Mouse (Mus musculus): ENCODE results near the gene Gbf1. TPM values are rescaled to one million over a fixed set of nuclear protein-coding genes. Genes with fewer than 3 reads are reported as not detected.
A peak's percentile ranks its signal among the peaks of the same experiment; 100 is the strongest.
"Not testable (repeated sequence)": the region's sequence is repeated elsewhere in the genome, so short reads cannot be mapped to it uniquely, and the experiment has no call there.

The Gbf1 gene
- polyA plus RNA-seq, 1 experiment from 2014 or later = 71.1 TPM

DNA sequence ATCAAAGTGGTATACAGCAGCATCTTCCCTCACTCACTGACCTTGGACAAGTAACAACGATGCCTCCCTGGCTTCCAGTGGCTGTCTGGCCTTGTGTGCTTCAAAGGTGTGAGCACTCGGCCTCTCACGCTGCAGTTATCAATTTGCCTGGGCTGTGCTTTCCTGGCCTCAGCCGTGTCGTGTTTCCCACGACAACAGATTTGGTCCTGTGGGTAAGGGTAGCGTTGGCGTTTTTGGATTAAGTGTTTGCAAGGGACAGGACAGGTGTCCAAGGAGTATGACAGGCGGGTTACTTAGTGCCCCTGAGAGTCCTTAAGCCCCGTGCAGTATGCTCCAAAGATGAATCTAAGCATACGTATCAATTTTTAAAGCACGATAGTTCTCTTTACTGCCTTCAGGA lies 3.2 kb upstream of the Gbf1 start:
- Histone ChIP-seq H3K36me3 (no peaks in the 10 kb centered on the region), H3K27ac (replicated peaks) (no peak overlapping the region), H3K9me3 (no peaks in the 10 kb centered on the region), H3K4me2 (peak overlapping the region; percentile 99), H3K4me3 (peak overlapping the region; percentile 53; the same call in 1 of the 2 replicates), H3K9ac (no peak overlapping the region), H3K4me1 (replicated peaks) (peaks cover 33% of the 10 kb centered on the region), H3K27me3 (peaks cover 68% of the 10 kb centered on the region)
- WGBS = 27% methylated on average over 12 of the region's 12 CpGs
- no peak for ATAC-seq (ENCODE audit: low FRiP score, low read depth)

DNA sequence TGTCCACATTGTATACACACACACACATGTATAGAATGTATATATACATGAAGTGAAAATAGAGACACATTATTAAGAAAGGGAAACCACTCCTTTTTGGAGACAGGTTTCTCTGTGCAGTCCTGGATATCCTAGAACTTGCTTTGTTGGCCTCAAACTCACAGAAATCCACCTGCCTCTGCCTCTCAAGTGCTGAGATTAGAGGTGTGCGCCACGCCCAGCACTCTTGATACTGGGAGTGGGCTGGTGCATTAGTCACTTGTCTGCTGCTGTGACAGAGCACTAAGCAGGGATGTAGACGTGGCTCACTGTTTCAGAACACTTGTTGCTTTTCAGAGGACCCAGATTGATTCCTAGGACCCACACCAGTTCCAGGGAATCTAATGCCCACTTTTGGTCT lies 13.6 kb downstream of the Gbf1 start:
- H3K4me2 ChIP-seq = no peak overlapping the region
- H3K27me3 ChIP-seq = no peaks in the 10 kb centered on the region
- no peaks in the 10 kb centered on the region for H3K9me3 ChIP-seq
- no peak overlapping the region for H3K9ac ChIP-seq
- ATAC-seq (ENCODE audit: low FRiP score, low read depth) = no peak
- no peak overlapping the region for H3K4me3 ChIP-seq
- H3K4me1 ChIP-seq (replicated peaks) = no peaks in the 10 kb centered on the region
- H3K27ac ChIP-seq (replicated peaks) = no peak overlapping the region
- peaks cover 41% of the 10 kb centered on the region for H3K36me3 ChIP-seq
- WGBS = 91% methylated on average over 3 of the region's 3 CpGs

DNA sequence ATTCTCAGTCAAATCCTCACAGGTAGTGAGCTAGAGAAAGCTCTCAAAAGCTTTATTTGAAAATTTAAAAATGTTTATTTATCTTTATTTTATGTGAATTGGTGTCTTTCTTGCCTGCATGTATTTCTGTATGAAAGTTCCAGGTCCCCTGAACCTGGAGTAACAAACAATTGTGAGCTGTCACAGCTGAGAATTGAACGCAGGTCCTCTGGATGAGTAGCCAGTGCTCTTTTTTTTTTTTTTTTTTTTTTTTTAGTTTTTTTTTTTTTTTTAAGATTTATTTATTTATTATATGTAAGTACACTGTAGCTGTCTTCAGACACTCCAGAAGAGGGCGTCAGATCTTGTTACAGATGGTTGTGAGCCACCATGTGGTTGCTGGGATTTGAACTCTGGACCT lies 14.9 kb downstream of the Gbf1 start:
- not testable (repeated sequence) for H3K9ac ChIP-seq; H3K27me3 ChIP-seq; ATAC-seq (ENCODE audit: low FRiP score, low read depth); H3K4me2 ChIP-seq; H3K4me3 ChIP-seq; H3K27ac ChIP-seq (replicated peaks); H3K9me3 ChIP-seq; H3K4me1 ChIP-seq (replicated peaks)
- WGBS = 95% methylated on average over 1 of the region's 2 CpGs
- peaks cover 49% of the 10 kb centered on the region for H3K36me3 ChIP-seq

DNA sequence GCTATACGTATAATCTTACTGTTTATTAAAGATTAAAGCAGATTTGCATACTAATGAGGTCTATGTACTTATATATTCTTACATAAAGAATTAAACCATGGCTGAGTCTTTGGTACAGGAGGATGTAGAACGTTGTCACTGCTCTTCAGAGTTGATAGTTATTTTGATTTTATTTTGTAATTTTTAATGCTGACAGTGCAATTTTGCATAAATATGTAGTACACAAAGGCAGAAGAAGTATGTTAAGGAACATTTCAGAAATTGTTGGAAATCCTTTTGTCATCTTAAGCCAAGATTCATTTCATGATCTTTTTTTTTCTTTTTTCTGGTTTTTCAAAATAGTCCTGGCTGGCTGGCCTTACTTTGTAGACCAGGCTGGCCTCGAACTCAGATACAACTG lies 17.1 kb downstream of the Gbf1 start:
- Histone ChIP-seq H3K9me3 (no peaks in the 10 kb centered on the region), H3K27ac (replicated peaks) (no peak overlapping the region), H3K36me3 (peaks cover 43% of the 10 kb centered on the region), H3K4me2 (no peak overlapping the region), H3K9ac (no peak overlapping the region), H3K27me3 (no peaks in the 10 kb centered on the region), H3K4me1 (replicated peaks) (no peaks in the 10 kb centered on the region), H3K4me3 (no peak overlapping the region)
- 87% methylated on average over 3 of the region's 3 CpGs for WGBS
- ATAC-seq (ENCODE audit: low FRiP score, low read depth) = no peak

DNA sequence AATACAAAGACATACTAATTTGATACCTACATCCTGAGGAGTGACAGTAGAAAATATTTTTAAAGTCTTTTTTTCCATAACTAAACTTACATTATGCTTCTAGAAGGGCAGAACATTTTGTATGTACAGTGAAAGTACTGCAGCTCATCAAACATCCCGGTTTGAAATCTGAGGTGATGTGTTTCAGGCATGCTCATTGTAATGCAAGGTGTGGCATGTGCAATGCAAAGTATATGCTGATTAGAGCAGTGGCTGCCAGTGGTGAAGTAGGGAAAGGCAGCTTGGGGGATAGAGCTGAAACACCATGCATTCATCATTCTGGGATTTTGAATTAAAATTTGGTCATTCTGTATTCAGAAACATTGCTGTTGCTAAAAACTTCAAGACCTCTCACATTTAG lies 17.6 kb downstream of the Gbf1 start:
- Histone ChIP-seq H3K27me3 (no peaks in the 10 kb centered on the region), H3K9me3 (no peaks in the 10 kb centered on the region), H3K4me3 (no peak overlapping the region), H3K9ac (no peak overlapping the region), H3K4me2 (no peak overlapping the region), H3K4me1 (replicated peaks) (no peaks in the 10 kb centered on the region), H3K36me3 (peaks cover 39% of the 10 kb centered on the region), H3K27ac (replicated peaks) (no peak overlapping the region)
- 58% methylated on average over 1 of the region's 1 CpGs for WGBS
- no peak for ATAC-seq (ENCODE audit: low FRiP score, low read depth)

DNA sequence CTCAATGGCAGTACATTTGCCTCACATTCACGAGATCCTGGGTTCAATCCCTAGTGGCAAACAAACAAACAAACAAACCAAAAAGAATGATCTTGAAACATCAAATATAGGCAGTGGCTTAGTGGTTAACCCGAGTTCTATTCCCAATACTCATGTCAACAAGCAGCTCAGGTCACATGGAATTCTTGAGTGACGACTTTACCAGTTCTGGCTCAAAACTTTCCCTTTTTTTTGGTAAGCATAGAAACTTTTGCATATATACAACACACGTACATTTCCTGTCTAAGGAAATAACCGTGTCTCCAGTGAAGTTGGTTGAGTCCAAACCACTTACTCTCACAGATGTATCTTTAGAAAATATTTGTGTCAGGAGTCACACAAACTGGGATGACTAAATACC lies 20.2 kb downstream of the Gbf1 start:
- H3K9me3 ChIP-seq = no peaks in the 10 kb centered on the region
- H3K36me3 ChIP-seq = peaks cover 21% of the 10 kb centered on the region
- peaks cover 4% of the 10 kb centered on the region; the same call in 1 of the 2 replicates for H3K4me1 ChIP-seq (replicated peaks)
- H3K4me3 ChIP-seq = no peak overlapping the region
- H3K27me3 ChIP-seq = no peaks in the 10 kb centered on the region
- H3K4me2 ChIP-seq = no peak overlapping the region
- no peak overlapping the region for H3K27ac ChIP-seq (replicated peaks)
- 84% methylated on average over 5 of the region's 5 CpGs for WGBS
- no peak overlapping the region for H3K9ac ChIP-seq
- no peak for ATAC-seq (ENCODE audit: low FRiP score, low read depth)

DNA sequence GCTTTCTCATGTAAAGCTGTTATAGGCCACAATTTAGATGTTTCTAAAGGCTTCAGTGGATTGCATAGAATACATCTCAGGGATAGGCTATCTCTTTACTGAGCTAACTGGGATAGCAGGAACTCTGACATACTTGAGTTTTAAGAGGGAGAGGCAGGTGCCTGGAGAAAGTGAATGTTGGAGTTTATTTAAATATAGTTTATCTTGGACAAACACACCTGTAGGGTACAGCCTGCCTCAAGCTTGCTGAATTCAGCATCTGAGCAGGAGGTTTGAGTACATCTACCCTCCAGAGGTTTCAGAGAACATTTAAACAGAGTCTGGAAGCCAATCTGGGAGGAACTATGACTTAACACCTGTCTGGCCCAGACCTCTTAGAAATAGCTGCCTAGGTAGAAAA lies 22.9 kb downstream of the Gbf1 start:
- Histone ChIP-seq H3K27ac (replicated peaks) (no peak overlapping the region), H3K4me1 (replicated peaks) (peaks cover 6% of the 10 kb centered on the region; the same call in 1 of the 2 replicates), H3K27me3 (no peaks in the 10 kb centered on the region), H3K36me3 (peaks cover 21% of the 10 kb centered on the region), H3K4me3 (no peak overlapping the region), H3K9me3 (no peaks in the 10 kb centered on the region), H3K9ac (no peak overlapping the region), H3K4me2 (no peak overlapping the region)
- no peak for ATAC-seq (ENCODE audit: low FRiP score, low read depth)

DNA sequence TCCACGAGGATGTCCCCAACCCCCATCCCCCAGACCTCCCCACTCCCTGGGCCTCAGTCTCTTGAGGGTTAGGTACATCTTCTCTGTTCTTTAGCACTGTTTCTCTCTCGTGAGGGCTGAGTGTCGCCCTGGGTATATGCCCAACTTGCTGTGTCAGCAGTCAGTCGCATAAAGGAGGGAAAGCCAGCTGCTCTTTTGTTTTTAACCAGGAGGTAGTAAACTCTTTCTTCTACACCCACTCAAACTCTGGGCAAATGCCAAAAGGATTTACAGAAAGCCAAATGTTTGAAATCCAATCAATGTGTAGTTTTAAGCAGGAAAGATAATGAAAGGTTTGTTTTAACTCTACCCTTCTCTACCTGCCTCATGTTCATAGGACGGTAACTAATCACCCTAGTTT lies 24.7 kb downstream of the Gbf1 start:
- H3K4me1 ChIP-seq (replicated peaks) = peaks cover 6% of the 10 kb centered on the region; the same call in 1 of the 2 replicates
- H3K27ac ChIP-seq (replicated peaks) = no peak overlapping the region
- H3K27me3 ChIP-seq = no peaks in the 10 kb centered on the region
- H3K4me3 ChIP-seq = no peak overlapping the region
- H3K9ac ChIP-seq = no peak overlapping the region
- no peaks in the 10 kb centered on the region for H3K9me3 ChIP-seq
- H3K36me3 ChIP-seq = peaks cover 5% of the 10 kb centered on the region; the same call in 1 of the 2 replicates
- H3K4me2 ChIP-seq = no peak overlapping the region
- 51% methylated on average over 5 of the region's 5 CpGs for WGBS
- ATAC-seq (ENCODE audit: low FRiP score, low read depth) = no peak

DNA sequence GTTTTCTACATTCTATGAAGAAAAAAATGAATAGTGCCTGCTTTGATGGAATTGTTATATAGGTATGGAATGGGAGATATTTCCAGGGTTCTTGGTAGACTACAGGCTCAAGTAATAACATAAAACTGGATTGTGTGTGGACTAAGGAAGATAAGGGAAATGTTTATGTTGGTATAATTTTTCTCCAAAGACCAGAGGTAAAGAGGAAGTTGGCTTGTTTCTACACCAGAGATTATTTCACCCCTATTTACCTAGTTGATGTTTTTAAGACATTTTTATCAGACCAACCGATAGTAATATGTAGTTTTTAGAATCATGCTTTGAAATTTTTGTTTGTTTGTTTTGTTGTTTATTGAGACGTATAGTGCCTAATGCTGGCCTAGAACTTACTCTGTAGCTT lies 28.0 kb downstream of the Gbf1 start:
- Histone ChIP-seq H3K9ac (no peak overlapping the region), H3K4me3 (no peak overlapping the region), H3K27me3 (no peaks in the 10 kb centered on the region), H3K4me2 (no peak overlapping the region), H3K9me3 (no peaks in the 10 kb centered on the region), H3K27ac (replicated peaks) (no peak overlapping the region), H3K36me3 (peaks cover 8% of the 10 kb centered on the region; the same call in 1 of the 2 replicates), H3K4me1 (replicated peaks) (peaks cover 6% of the 10 kb centered on the region; the same call in 1 of the 2 replicates)
- 93% methylated on average over 2 of the region's 2 CpGs for WGBS
- ATAC-seq (ENCODE audit: low FRiP score, low read depth) = no peak

DNA sequence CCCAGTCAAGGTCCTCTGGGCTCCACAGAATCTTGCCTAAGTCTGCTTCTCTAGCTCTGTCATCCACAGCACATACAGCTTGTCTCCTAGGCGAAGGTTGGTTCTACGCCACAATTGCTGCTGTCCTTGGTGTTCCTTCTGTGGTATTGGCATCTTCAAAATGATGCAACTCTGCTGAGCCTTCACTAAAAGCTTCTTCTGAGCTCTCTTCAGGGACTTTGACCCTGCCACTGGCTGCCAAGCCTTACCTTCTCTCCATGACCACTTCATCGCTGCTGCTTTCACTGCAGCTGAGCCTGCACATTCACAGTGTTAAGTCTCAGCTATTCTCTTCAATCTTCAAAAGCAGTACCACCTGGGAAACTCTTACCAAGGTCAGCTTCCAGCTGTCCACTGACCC lies 29.9 kb downstream of the Gbf1 start:
- Histone ChIP-seq H3K4me1 (replicated peaks) (0 out of 2 replicates have a peak, but pooled peaks cover 2% of the 10 kb centered on the region), H3K27ac (replicated peaks) (no peak overlapping the region), H3K4me2 (no peak overlapping the region), H3K36me3 (peaks cover 8% of the 10 kb centered on the region; the same call in 1 of the 2 replicates), H3K9ac (no peak overlapping the region), H3K27me3 (no peaks in the 10 kb centered on the region), H3K9me3 (no peaks in the 10 kb centered on the region), H3K4me3 (no peak overlapping the region)
- no peak for ATAC-seq (ENCODE audit: low FRiP score, low read depth)
- WGBS = 93% methylated on average over 3 of the region's 3 CpGs

DNA sequence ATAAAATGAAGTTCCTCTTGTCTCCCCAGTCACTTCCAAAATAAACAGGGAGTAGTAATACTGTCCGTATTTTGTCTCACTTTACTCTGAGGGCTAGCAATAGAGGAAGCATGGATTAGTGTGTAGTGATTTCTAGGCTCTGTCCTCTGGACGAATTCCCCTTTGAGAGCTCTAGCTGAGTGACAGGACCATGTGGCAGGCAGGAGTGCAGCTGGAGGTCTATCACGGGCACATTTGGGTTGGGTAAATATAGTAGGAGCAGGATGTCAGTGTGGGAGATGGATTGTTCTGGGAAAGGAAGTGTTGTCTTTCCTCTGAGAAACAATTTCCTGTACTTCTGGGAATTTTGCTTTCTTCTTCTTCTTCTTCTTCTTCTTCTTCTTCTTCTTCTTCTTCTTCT lies 34.3 kb downstream of the Gbf1 start:
- 55% methylated on average over 3 of the region's 3 CpGs for WGBS
- Histone ChIP-seq H3K36me3 (peaks cover 8% of the 10 kb centered on the region; the same call in 1 of the 2 replicates), H3K9ac (no peak overlapping the region), H3K9me3 (no peaks in the 10 kb centered on the region), H3K4me3 (no peak overlapping the region), H3K27ac (replicated peaks) (no peak overlapping the region), H3K27me3 (no peaks in the 10 kb centered on the region), H3K4me2 (no peak overlapping the region), H3K4me1 (replicated peaks) (0 out of 2 replicates have a peak, but pooled peaks cover 2% of the 10 kb centered on the region)
- no peak for ATAC-seq (ENCODE audit: low FRiP score, low read depth)

DNA sequence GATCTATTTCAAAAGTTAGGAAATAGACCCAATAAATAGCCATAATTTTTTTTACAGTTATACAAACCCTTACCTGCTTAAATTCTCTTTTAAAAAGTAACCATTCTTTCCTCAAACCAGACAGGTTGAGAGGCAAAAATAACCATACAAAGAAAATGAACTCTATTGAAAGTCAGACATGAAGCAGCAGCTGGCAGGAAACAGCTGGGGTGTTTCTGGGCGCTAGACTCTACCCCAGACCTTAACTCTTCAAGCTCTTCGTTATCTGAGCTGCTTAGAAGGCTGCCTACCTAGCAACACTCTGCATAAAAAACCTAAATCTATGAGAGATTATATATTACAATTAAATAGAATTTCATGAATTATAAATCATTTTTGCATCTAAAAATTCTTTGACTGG lies 34.9 kb downstream of the Gbf1 start:
- ATAC-seq (ENCODE audit: low FRiP score, low read depth) = no peak
- Histone ChIP-seq H3K4me2 (no peak overlapping the region), H3K9me3 (no peaks in the 10 kb centered on the region), H3K4me3 (no peak overlapping the region), H3K9ac (no peak overlapping the region), H3K27ac (replicated peaks) (no peak overlapping the region), H3K27me3 (no peaks in the 10 kb centered on the region), H3K36me3 (peaks cover 7% of the 10 kb centered on the region; the same call in 1 of the 2 replicates), H3K4me1 (replicated peaks) (0 out of 2 replicates have a peak, but pooled peaks cover 2% of the 10 kb centered on the region)
- 77% methylated on average over 2 of the region's 2 CpGs for WGBS

DNA sequence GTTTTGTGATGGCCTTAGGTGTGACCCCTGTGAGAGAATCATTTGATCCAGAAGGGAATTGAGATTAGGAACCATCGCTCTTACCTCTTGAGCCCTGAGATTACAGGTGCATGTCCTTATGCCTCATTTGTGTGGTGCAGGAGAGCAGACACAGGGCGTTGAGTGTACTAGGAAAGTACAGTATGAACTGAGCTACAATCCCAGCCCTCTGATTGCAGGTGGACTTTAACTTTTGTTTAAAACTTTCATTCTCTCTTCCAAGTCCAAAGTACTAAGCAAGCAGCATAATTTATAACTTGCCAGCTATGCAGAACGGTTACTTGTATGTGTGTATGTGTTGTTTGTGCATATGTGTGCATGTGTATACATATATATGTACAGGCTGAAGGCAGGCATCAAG lies 46.0 kb downstream of the Gbf1 start:
- Histone ChIP-seq H3K27me3 (no peaks in the 10 kb centered on the region), H3K9ac (no peak overlapping the region), H3K4me3 (no peak overlapping the region), H3K9me3 (no peaks in the 10 kb centered on the region), H3K27ac (replicated peaks) (no peak overlapping the region), H3K4me1 (replicated peaks) (no peaks in the 10 kb centered on the region), H3K36me3 (no peaks in the 10 kb centered on the region), H3K4me2 (no peak overlapping the region)
- 94% methylated on average over 3 of the region's 3 CpGs for WGBS
- no peak for ATAC-seq (ENCODE audit: low FRiP score, low read depth)
